Mouse (Mus musculus): Measurements from ENCODE around the gene Mblac2. TPM values are rescaled to one million over a fixed set of nuclear protein-coding genes. Genes with fewer than 3 reads are reported as not detected.

The Mblac2 gene
- total and polyA plus RNA-seq, 3 experiments = 0.58 to 1.2 TPM; not detected in 1

DNA sequence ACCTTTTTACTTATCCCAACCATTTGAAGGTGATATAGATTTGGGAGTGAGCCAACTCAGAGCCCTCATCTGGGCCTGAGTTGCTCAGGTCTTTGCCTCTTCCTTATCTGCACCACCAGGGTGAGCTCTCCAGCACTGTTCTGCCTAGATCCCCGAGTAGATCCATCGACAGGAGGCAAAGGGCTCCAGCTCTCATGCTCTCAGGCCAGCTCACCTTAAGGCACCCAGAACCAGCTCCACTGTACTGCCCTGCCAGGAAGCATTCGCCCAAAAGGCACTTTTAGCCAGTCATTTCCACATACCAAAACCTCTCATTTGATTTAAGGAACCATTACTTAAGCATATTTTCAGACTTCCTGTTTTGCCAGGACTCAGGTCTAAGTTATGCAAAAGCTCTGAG lies 29.8 kb downstream of the Mblac2 start:
- Histone ChIP-seq H3K27ac (ENCODE audit: control insufficient read depth, low read depth, low read length) (peak overlapping the region; percentile 49), H3K4me3 (ENCODE audit: control insufficient read depth in 1 of 2, insufficient read depth in 1 of 2, low read depth in 2 of 2, low read length in 2 of 2) (peak overlapping the region; percentile 47 to 49), H3K4me1 (ENCODE audit: control insufficient read depth in 1 of 2, insufficient read depth in 2 of 2, low read length in 2 of 2) (peaks cover 3 to 10% of the 10 kb centered on the region in 2 experiments; a peak in 3 of 4 replicates), H3K9me3 (replicated peaks; ENCODE audit: insufficient read depth, low read length) (no peaks in the 10 kb centered on the region), H3K27me3 (ENCODE audit: control insufficient read depth in 1 of 2, insufficient read depth in 2 of 2, low read length in 2 of 2) (no peaks in the 10 kb centered on the region), H3K9ac (ENCODE audit: control insufficient read depth, low read depth, low read length, poor library complexity, severe bottlenecking) (peak overlapping the region; percentile 49), H3K79me2 (ENCODE audit: control insufficient read depth, insufficient read depth, low read length, poor library complexity) (no peaks in the 10 kb centered on the region), H3K36me3 (ENCODE audit: control insufficient read depth in 1 of 2, insufficient read depth in 2 of 2, low read length in 2 of 2) (peaks cover 0 to 3% of the 10 kb centered on the region in 2 experiments; a peak in 1 of 4 replicates)
- peak; percentile 75 for DNase-seq (ENCODE audit: low read depth, low spot score)
- TF ChIP-seq ELF1 (IDR thresholded peaks at IDR 0.05; ENCODE audit: low read depth, low read length) = 0 out of 2 replicates have a peak, but pooled peaks have one; percentile 27
- TF ChIP-seq CTCF (IDR thresholded peaks at IDR 0.05 in 2 of 3, conservative IDR thresholded peaks at IDR 0.05 in 1 of 3; ENCODE audit: control insufficient read depth in 1 of 3, insufficient read depth in 1 of 3, low read depth in 2 of 3, low read length in 3 of 3, poor library complexity in 1 of 3, severe bottlenecking in 1 of 3) = peak; percentile 19 to 53 (median 34); a peak in 5 of 6 replicates
- peak; percentile 43; the same call in 1 of the 2 replicates for TF ChIP-seq TBP (IDR thresholded peaks at IDR 0.05; ENCODE audit: low read depth, low read length)
- 0 out of 2 replicates have a peak, but pooled peaks have one; percentile 13 for TF ChIP-seq ETS1 (IDR thresholded peaks at IDR 0.05; ENCODE audit: low read depth, low read length)
- peak; percentile 41 to 42; a peak in 3 of 4 replicates for TF ChIP-seq EP300 (IDR thresholded peaks at IDR 0.05; ENCODE audit: low read depth in 1 of 2, low read length in 2 of 2)
- peak; percentile 64; the same call in 1 of the 2 replicates for TF ChIP-seq GATA1 (IDR thresholded peaks at IDR 0.05; ENCODE audit: low read depth, low read length)
- no peak for TF ChIP-seq USF2 (IDR thresholded peaks at IDR 0.05; ENCODE audit: borderline replicate concordance in 1 of 2, insufficient read depth in 1 of 2, low read depth in 1 of 2, low read length in 2 of 2)
- no peak for TF ChIP-seq MAFK (IDR thresholded peaks at IDR 0.05; ENCODE audit: borderline replicate concordance, low read depth, low read length)
- no peak for TF ChIP-seq ZKSCAN1 (IDR thresholded peaks at IDR 0.05; ENCODE audit: low read depth, low read length)
- peak; percentile 56 for TF ChIP-seq TAL1 (IDR thresholded peaks at IDR 0.05; ENCODE audit: low read length)

GRCm38 (mm10) chr13:81743391-81744091 lies 32.4 kb downstream of the Mblac2 start:
- H3K79me2 ChIP-seq (ENCODE audit: control insufficient read depth, insufficient read depth, low read length, poor library complexity) = no peaks in the 10 kb centered on the region
- H3K36me3 ChIP-seq (ENCODE audit: control insufficient read depth in 1 of 2, insufficient read depth in 2 of 2, low read length in 2 of 2) = no peaks in the 10 kb centered on the region; a peak in 1 of 4 replicates
- H3K4me3 ChIP-seq (ENCODE audit: control insufficient read depth in 1 of 2, insufficient read depth in 1 of 2, low read depth in 2 of 2, low read length in 2 of 2) = no peak overlapping the region
- no peak overlapping the region for H3K9ac ChIP-seq (ENCODE audit: control insufficient read depth, low read depth, low read length, poor library complexity, severe bottlenecking)
- peaks cover 0 to 5% of the 10 kb centered on the region in 2 experiments; a peak in 1 of 4 replicates for H3K4me1 ChIP-seq (ENCODE audit: control insufficient read depth in 1 of 2, insufficient read depth in 2 of 2, low read length in 2 of 2)
- H3K9me3 ChIP-seq (replicated peaks; ENCODE audit: insufficient read depth, low read length) = no peaks in the 10 kb centered on the region
- no peak for TF ChIP-seq SIN3A (IDR thresholded peaks at IDR 0.05; ENCODE audit: low read length)
- peak; percentile 33 for TF ChIP-seq TAL1 (IDR thresholded peaks at IDR 0.05; ENCODE audit: low read length)
- no peak for TF ChIP-seq ZC3H11A (IDR thresholded peaks at IDR 0.05; ENCODE audit: low read depth, low read length)
- peak in 1 of 2 experiments; percentile 31; a peak in 1 of 4 replicates for TF ChIP-seq EP300 (IDR thresholded peaks at IDR 0.05; ENCODE audit: low read depth in 1 of 2, low read length in 2 of 2)
- no peak for TF ChIP-seq BHLHE40 (IDR thresholded peaks at IDR 0.05; ENCODE audit: borderline replicate concordance, low read depth, low read length)
- TF ChIP-seq NELFE (IDR thresholded peaks at IDR 0.05; ENCODE audit: low read depth, low read length) = no peak
- H3K27me3 ChIP-seq (ENCODE audit: control insufficient read depth in 1 of 2, insufficient read depth in 2 of 2, low read length in 2 of 2) = no peaks in the 10 kb centered on the region
- H3K27ac ChIP-seq (ENCODE audit: control insufficient read depth, low read depth, low read length) = no peak overlapping the region
- peak; percentile 38 for DNase-seq (ENCODE audit: low read depth, low spot score)
